Mouse (Mus musculus): ENCODE data around the gene Ces2h.

DNA sequence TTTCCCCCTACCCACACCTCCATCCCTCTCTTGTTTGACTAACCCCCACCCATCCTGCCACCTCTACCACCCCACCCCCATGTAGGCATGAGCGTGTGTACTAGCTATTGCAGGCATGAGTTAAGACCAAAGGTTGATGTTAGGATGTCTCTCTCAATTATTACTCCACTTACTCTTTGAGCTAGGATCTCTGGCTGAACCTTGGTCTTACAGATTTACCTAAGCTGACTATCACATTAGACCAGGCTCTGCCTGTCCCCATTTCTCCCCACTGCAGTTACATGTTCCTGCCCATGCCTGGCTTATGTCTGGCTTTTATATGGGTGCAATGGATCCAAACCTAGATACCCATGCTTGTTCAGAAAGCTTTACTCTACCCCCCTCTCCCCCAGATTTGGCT is 21.3 kb downstream of the Ces2h start:
- TF ChIP-seq EP300 (IDR thresholded peaks at IDR 0.05; ENCODE audit: low read depth) (no peak), CTCF (IDR thresholded peaks at IDR 0.05; ENCODE audit: low read depth) (no peak)

Measured in liver, postnatal 0 days (tissue).